Mouse (Mus musculus): Measurements from ENCODE around the gene Sfpq.

DNA sequence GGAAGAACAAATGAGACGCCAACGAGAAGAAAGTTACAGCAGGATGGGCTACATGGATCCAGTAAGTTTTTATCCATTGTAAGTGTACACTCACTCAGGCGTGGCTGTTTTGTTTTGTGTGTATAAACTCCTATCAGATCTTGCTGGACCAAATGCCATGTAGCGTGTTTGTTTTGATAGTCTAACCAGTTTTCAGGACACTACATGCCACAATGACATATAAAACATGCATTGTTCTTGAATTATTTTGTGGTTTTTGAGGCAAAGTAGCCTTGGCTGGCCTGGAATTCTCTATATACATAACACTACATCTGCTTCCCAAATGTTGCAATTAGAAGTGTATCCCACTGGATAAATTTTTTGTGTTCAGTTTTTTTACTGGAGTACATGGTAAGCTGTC is 5.7 kb downstream of the Sfpq start:
- TF ChIP-seq CTCF (IDR thresholded peaks at IDR 0.05; ENCODE audit: extremely low read depth, insufficient read depth, low read length) (no peak), POLR2A (IDR thresholded peaks at IDR 0.05; ENCODE audit: extremely low read depth, insufficient read depth, low read length) (no peak)
